Mouse (Mus musculus) cortical plate, adult 2 months (tissue): ENCODE data around the gene Sult2b1.

Experiments
- CTCF ChIP-seq: fragments of 200-500 bp; IDR thresholded peaks from 2 replicates; pipeline ENCODE4 v1.5.1; 2011; ENCODE audit warnings: mild to moderate bottlenecking, control low read depth, low read length; ENCODE audit not compliant: insufficient read depth; ENCODE audit errors: extremely low read depth
- POLR2A ChIP-seq: fragments of 200-500 bp; IDR thresholded peaks from 2 replicates; pipeline ENCODE4 v1.6.1; 2011; ENCODE audit warnings: mild to moderate bottlenecking, low read length, control low read depth; ENCODE audit not compliant: insufficient read depth; ENCODE audit errors: extremely low read depth

- TF ChIP-seq CTCF (no peak), POLR2A (no peak)
Observed at GRCm38 (mm10) chr7:45725713-45726112, 58.8 kb downstream of the Sult2b1 start, which contains the start of gene Spaca4.
